Comparison of ENCODE assay signal across 17 mouse cellular contexts in genomic region chr2:156970253-156970652, GRCm38 (mm10). TPM values are rescaled to one million over a fixed set of nuclear protein-coding genes. Genes with fewer than 3 reads are reported as not detected.
A peak's percentile ranks its signal among the peaks of the same experiment; 100 is the strongest.
DNase-seq lines count a peak whose midpoint lies in the region; ATAC-seq and TF ChIP-seq lines count a peak whose summit lies in the region.
"Had no signal": no experiment of that assay in that cellular context is flagged by ENCODE, and none has a peak within 500 bp of the region (broad histone marks: within the 10 kb centered on the region; RNA-seq: fewer than 3 reads in every experiment).

No protein-coding gene starts in this region.

- H3K27me3 ChIP-seq in heart, postnatal 0 days (ENCODE audit: control insufficient read depth, insufficient read depth, low read length): no peaks in the 10 kb centered on the region
- H3K27me3 ChIP-seq in heart, embryonic 12.5 days (replicated peaks): no peaks in the 10 kb centered on the region
- H3K27me3 ChIP-seq: forebrain, embryonic 15.5 days; limb, embryonic 12.5 days; midbrain, embryonic 13.5 days; neural tube, embryonic 12.5 days had no signal

- TF ChIP-seq CTCF in heart, postnatal 0 days (IDR thresholded peaks at IDR 0.05; ENCODE audit: low read depth): no peak

- H3K27ac ChIP-seq in heart, postnatal 0 days (ENCODE audit: low read depth): no peak overlapping the region; the same call in 1 of the 2 replicates
- H3K27ac ChIP-seq in heart, embryonic 12.5 days (ENCODE audit: poor library complexity, severe bottlenecking): no peak overlapping the region
- H3K27ac ChIP-seq: forebrain, embryonic 15.5 days; left cerebral cortex, adult 2 months; limb, embryonic 12.5 days; midbrain, embryonic 13.5 days; neural tube, embryonic 12.5 days had no signal

- no peak overlapping the region for H3K4me3 ChIP-seq in heart, postnatal 0 days (ENCODE audit: low read depth, low read length)
- no peak overlapping the region for H3K4me3 ChIP-seq in heart, embryonic 12.5 days
- H3K4me3 ChIP-seq: forebrain, embryonic 15.5 days; left cerebral cortex, adult 2 months; limb, embryonic 12.5 days; midbrain, embryonic 13.5 days; neural tube, embryonic 12.5 days had no signal

- H3K4me1 ChIP-seq in heart, postnatal 0 days (ENCODE audit: control insufficient read depth, insufficient read depth): peaks cover 30% of the 10 kb centered on the region
- H3K4me1 ChIP-seq in heart, embryonic 12.5 days (replicated peaks): peaks cover 41% of the 10 kb centered on the region
- H3K4me1 ChIP-seq: forebrain, embryonic 15.5 days; limb, embryonic 12.5 days; midbrain, embryonic 13.5 days; neural tube, embryonic 12.5 days had no signal

- no peak for ATAC-seq in heart, postnatal 0 days (ENCODE audit: insufficient read depth, low read depth)
- no peak for ATAC-seq in heart, embryonic 12.5 days (ENCODE audit: insufficient number of reproducible peaks, low FRiP score)
- ATAC-seq in CD4-positive, CD25-positive, alpha-beta regulatory T cell, adult 4 months: peak; percentile 43
- peak; percentile 34 for ATAC-seq in activated CD4-positive, CD25-positive, alpha-beta regulatory T cell, adult 4 months
- no peak for ATAC-seq in erythroblast, adult 5-6 weeks (replicated peaks; ENCODE audit: low FRiP score, poor library complexity, severe bottlenecking)
- ATAC-seq: forebrain, embryonic 15.5 days; midbrain, embryonic 13.5 days had no signal

- WGBS in heart, postnatal 0 days: 58% methylated on average over 7 of the region's 7 CpGs
- 67% methylated on average over 7 of the region's 7 CpGs for WGBS in heart, embryonic 12.5 days

- 0 out of 2 replicates have a peak, but pooled peaks cover 7% of the 10 kb centered on the region for H3K36me3 ChIP-seq in heart, postnatal 0 days (replicated peaks; ENCODE audit: control insufficient read depth, insufficient read depth, low read length)
- H3K36me3 ChIP-seq in heart, embryonic 12.5 days: no peaks in the 10 kb centered on the region
- H3K36me3 ChIP-seq: forebrain, embryonic 15.5 days; limb, embryonic 12.5 days; midbrain, embryonic 13.5 days; neural tube, embryonic 12.5 days had no signal

- no peak overlapping the region for H3K9ac ChIP-seq in heart, postnatal 0 days (replicated peaks; ENCODE audit: low read depth, low read length)
- H3K9ac ChIP-seq in heart, embryonic 12.5 days: no peak overlapping the region
- H3K9ac ChIP-seq: forebrain, embryonic 15.5 days; limb, embryonic 12.5 days; midbrain, embryonic 13.5 days; neural tube, embryonic 12.5 days had no signal

- H3K9me3 ChIP-seq in heart, postnatal 0 days (replicated peaks; ENCODE audit: control insufficient read depth, low read length): no peaks in the 10 kb centered on the region
- no peaks in the 10 kb centered on the region for H3K9me3 ChIP-seq in heart, embryonic 12.5 days (replicated peaks)
- H3K9me3 ChIP-seq: forebrain, embryonic 15.5 days; limb, embryonic 12.5 days; midbrain, embryonic 13.5 days; neural tube, embryonic 12.5 days had no signal

- peak; percentile 2 for DNase-seq in heart, postnatal 0 days (ENCODE audit: low spot score)
- DNase-seq in thymus, postnatal 10 days (ENCODE audit: low spot score in 2 of 2): peak; percentile 25 to 35
- no peak for DNase-seq in lung, adult 18-20 months
- DNase-seq: adrenal gland, postnatal 10 days; gastrocnemius, postnatal 36 days; kidney, postnatal 14 days; lung, postnatal 4 days; right cerebral cortex, postnatal 4 days had no signal

- no peak for TF ChIP-seq EP300 in heart, postnatal 0 days (IDR thresholded peaks at IDR 0.05; ENCODE audit: low read depth)

- no peak overlapping the region; the same call in 1 of the 2 replicates for H3K4me2 ChIP-seq in heart, postnatal 0 days (ENCODE audit: low read depth, low read length)
- H3K4me2 ChIP-seq in heart, embryonic 12.5 days: no peak overlapping the region
- H3K4me2 ChIP-seq: forebrain, embryonic 15.5 days; limb, embryonic 12.5 days; midbrain, embryonic 13.5 days; neural tube, embryonic 12.5 days had no signal

RNA-seq across cellular contexts. Expression of gene Ndrg3, which starts 21.6 kb away (rescaled TPM):
- total RNA-seq in heart, postnatal 0 days (2014; rRNA removed; ENCODE audit: low replicate concordance): 21.9 and 27.2 TPM in 2 replicates
- 16.2 and 17.1 TPM in 2 replicates for polyA plus RNA-seq in heart, postnatal 0 days (2015; fragmentation: Nextera tagmentation; extraction: Ambion mirVana)
- polyA plus RNA-seq in heart, embryonic 12.5 days (2016; fragmentation: Nextera tagmentation; extraction: Ambion mirVana): 31.3 and 32.3 TPM in 2 replicates
- polyA plus RNA-seq in CD4-positive, CD25-positive, alpha-beta regulatory T cell, adult 4 months (2017; shearing (Covaris generic)): 100 to 1,000 TPM; 155 to 181 TPM
- 100 to 1,000 TPM; 107 to 115 TPM for polyA plus RNA-seq in activated CD4-positive, CD25-positive, alpha-beta regulatory T cell, adult 4 months (2017; shearing (Covaris generic))
- total RNA-seq in erythroblast, adult 5-6 weeks (2015; ENCODE audit: low replicate concordance): 15.3 and 15.6 TPM in 2 replicates
- 9.2 and 10.3 TPM in 2 replicates for total RNA-seq in erythroblast, adult 5-6 weeks (2017; ENCODE audit: low replicate concordance)

RNA-seq across cellular contexts. Expression of gene Dsn1, which starts 36.7 kb away (rescaled TPM):
- total RNA-seq in heart, postnatal 0 days (2014; rRNA removed; ENCODE audit: low replicate concordance): 28.2 and 47.4 TPM in 2 replicates
- polyA plus RNA-seq in heart, postnatal 0 days (2015; fragmentation: Nextera tagmentation; extraction: Ambion mirVana): 13.8 TPM in 2 replicates
- polyA plus RNA-seq in heart, embryonic 12.5 days (2016; fragmentation: Nextera tagmentation; extraction: Ambion mirVana): 39.1 and 41.0 TPM in 2 replicates
- polyA plus RNA-seq in CD4-positive, CD25-positive, alpha-beta regulatory T cell, adult 4 months (2017; shearing (Covaris generic)): 10 to 100 TPM; 10.8 to 16.6 TPM
- 10 to 100 TPM; 16.0 to 17.1 TPM for polyA plus RNA-seq in activated CD4-positive, CD25-positive, alpha-beta regulatory T cell, adult 4 months (2017; shearing (Covaris generic))
- 12.3 and 14.8 TPM in 2 replicates for total RNA-seq in erythroblast, adult 5-6 weeks (2015; ENCODE audit: low replicate concordance)
- total RNA-seq in erythroblast, adult 5-6 weeks (2017; ENCODE audit: low replicate concordance): 21.2 TPM in 2 replicates

Comparison
In these comparisons a context has a peak if more than half of its experiments do, and no peak if none do; other contexts are left out.
1. ATAC-seq: peak in CD4-positive, CD25-positive, alpha-beta regulatory T cell, adult 4 months (single experiment) and activated CD4-positive, CD25-positive, alpha-beta regulatory T cell, adult 4 months (single experiment); none in heart, postnatal 0 days (single experiment), heart, embryonic 12.5 days (single experiment) and erythroblast, adult 5-6 weeks (single experiment).
2. DNase-seq: peak in heart, postnatal 0 days (single experiment) and thymus, postnatal 10 days (2 of 2); none in lung, adult 18-20 months (0 of 2).